Mouse (Mus musculus) kidney, adult 11 months (tissue): Measurements from ENCODE around the gene Raf1.

ENCODE experiments used
- DNase-seq: peaks from one replicate; pipeline ENCODE4 v3.0.0; 2022

Raf1 gene

GRCm38 (mm10) chr6:115676452-115677128 lies at the start of gene Raf1:
Gene Raf1, minus strand, starts transcription at chr6:115676635.
- DNase-seq, result peak; percentile 98

- DNase-seq, result no peak
Observed at GRCm38 (mm10) chr6:115722246-115722645, 45.8 kb upstream of the Raf1 start.

- peak; percentile 84 for DNase-seq
Observed at GRCm38 (mm10) chr6:115717715-115718558, 41.5 kb upstream of the Raf1 start.

GRCm38 (mm10) chr6:115717101-115717652 lies 40.7 kb upstream of the Raf1 start:
- DNase-seq, result peak; percentile 21

- DNase-seq, result no peak
Observed at GRCm38 (mm10) chr6:115711261-115711660, 34.8 kb upstream of the Raf1 start.

- DNase-seq, result no peak
Observed at GRCm38 (mm10) chr6:115702901-115703300, 26.5 kb upstream of the Raf1 start.

GRCm38 (mm10) chr6:115701302-115701701 lies 24.9 kb upstream of the Raf1 start:
- no peak for DNase-seq

- DNase-seq, result no peak
Observed at GRCm38 (mm10) chr6:115700778-115701177, 24.3 kb upstream of the Raf1 start.

- no peak for DNase-seq
Observed at GRCm38 (mm10) chr6:115698699-115699098, 22.3 kb upstream of the Raf1 start.

GRCm38 (mm10) chr6:115697739-115698558 lies 21.5 kb upstream of the Raf1 start:
- DNase-seq, result no peak

- DNase-seq, result no peak
Observed at GRCm38 (mm10) chr6:115696707-115697215, 20.3 kb upstream of the Raf1 start.

- no peak for DNase-seq
Observed at GRCm38 (mm10) chr6:115695124-115695523, 18.7 kb upstream of the Raf1 start.

- DNase-seq, result peak; percentile 29
Observed at GRCm38 (mm10) chr6:115694441-115694842, 18.0 kb upstream of the Raf1 start.

GRCm38 (mm10) chr6:115692963-115693730 lies 16.7 kb upstream of the Raf1 start:
- DNase-seq, result no peak

GRCm38 (mm10) chr6:115692163-115692950 lies 15.9 kb upstream of the Raf1 start:
- DNase-seq, result no peak

GRCm38 (mm10) chr6:115690105-115690504 lies 13.7 kb upstream of the Raf1 start:
- DNase-seq, result no peak

- no peak for DNase-seq
Observed at GRCm38 (mm10) chr6:115688589-115688988, 12.2 kb upstream of the Raf1 start.

GRCm38 (mm10) chr6:115687753-115688152 lies 11.3 kb upstream of the Raf1 start:
- no peak for DNase-seq

- no peak for DNase-seq
Observed at GRCm38 (mm10) chr6:115684851-115685646, 8.6 kb upstream of the Raf1 start.

GRCm38 (mm10) chr6:115684271-115684670 lies 7.8 kb upstream of the Raf1 start:
- no peak for DNase-seq
